Mouse (Mus musculus) G1E (cell line): ENCODE results near the gene Tmem33.

Experiments
- CTCF ChIP-seq: IDR thresholded peaks from 2 replicates; pipeline ENCODE4 v1.5.1; 2012; ENCODE audit warnings: low read depth, low read length, inconsistent platforms, mixed read lengths
- GATA1 ChIP-seq: IDR thresholded peaks from 2 replicates; pipeline ENCODE4 v1.6.1; 2012; ENCODE audit warnings: borderline replicate concordance, low read length, inconsistent platforms, mixed read lengths
- POLR2AphosphoS5 ChIP-seq: IDR thresholded peaks from 2 replicates; pipeline ENCODE4 v1.6.1; 2012; ENCODE audit warnings: low read depth, low read length, inconsistent platforms; ENCODE audit not compliant: insufficient replicate concordance

GRCm38 (mm10) chr5:67223391-67224121 lies 36.8 kb upstream of the Tmem33 start:
- TF ChIP-seq CTCF: no peak
- TF ChIP-seq GATA1: no peak
- TF ChIP-seq POLR2AphosphoS5: no peak
